Mouse (Mus musculus) cerebellum, adult 2 months (tissue): ENCODE results near the gene Ano4. TPM values are rescaled to one million over a fixed set of nuclear protein-coding genes. Genes with fewer than 3 reads are reported as not detected.

Experiments used
- DNase-seq, 2 experiments: peaks; one replicate each; pipeline ENCODE4 v3.0.0; 2021
- H3K27ac ChIP-seq: fragments of 200-500 bp; 2 replicates; pipeline ENCODE4 v1.5.1; 2012; ENCODE audit warnings: low read length, control low read depth, inconsistent platforms; ENCODE audit not compliant: insufficient read depth
- H3K27me3 ChIP-seq: fragments of 200-500 bp; 2 replicates; pipeline ENCODE4 v1.6.1; 2012; ENCODE audit warnings: inconsistent platforms, mild to moderate bottlenecking, low read length, moderate library complexity; ENCODE audit not compliant: control insufficient read depth, insufficient read depth
- H3K4me1 ChIP-seq: fragments of 200-500 bp; 2 replicates; pipeline ENCODE4 v1.6.1; 2011; ENCODE audit warnings: low read length; ENCODE audit not compliant: control insufficient read depth, insufficient read depth
- H3K4me3 ChIP-seq: fragments of 200-500 bp; replicated peaks from 2 replicates; pipeline ENCODE3; 2011; ENCODE audit warnings: mild to moderate bottlenecking, low read depth, low read length, control low read depth; ENCODE audit not compliant: insufficient read depth
- CTCF ChIP-seq: fragments of 200-500 bp; IDR thresholded peaks from 2 replicates; pipeline ENCODE4 v1.5.1; 2011; ENCODE audit warnings: low read depth, mild to moderate bottlenecking, control low read depth, low read length, moderate library complexity, borderline replicate concordance; ENCODE audit not compliant: insufficient read depth
- POLR2A ChIP-seq: fragments of 200-500 bp; IDR thresholded peaks from 2 replicates; pipeline ENCODE4 v1.6.1; 2011; ENCODE audit warnings: low read length, control low read depth, borderline replicate concordance; ENCODE audit not compliant: insufficient read depth
- WGBS: fragments of 180-500 bp; shearing (Covaris S2); methylation state at CpG from one replicate; pipeline ENCODE4 v1.1.7; 2018; 5-methylcytosine and 5-hydroxymethylcytosine counted together
- polyA plus RNA-seq: library from polyadenylated mRNA; depleted of rRNA; stranded (reverse); fragments of >200 nt; gene quantifications from 2 replicates; pipeline ENCODE4 v1.2.3, GENCODE M21; 2012; rRNA removed

Gene Ano4
- polyA plus RNA-seq, 1 experiment, result 17.9 TPM

GRCm38 (mm10) chr10:88968586-88968985, 376.0 kb downstream of the Ano4 start:
- TF ChIP-seq CTCF (no peak), POLR2A (no peak)
- Histone ChIP-seq H3K4me1 (no peaks in the 10 kb centered on the region), H3K4me3 (no peak overlapping the region), H3K27ac (no peak overlapping the region), H3K27me3 (no peaks in the 10 kb centered on the region)
- DNase-seq, result no peak
- WGBS, result 94% methylated on average over 5 of the region's 5 CpGs

GRCm38 (mm10) chr10:88960791-88961190, 383.8 kb downstream of the Ano4 start:
- 87% methylated on average over 5 of the region's 5 CpGs for WGBS
- no peak overlapping the region for H3K4me3 ChIP-seq
- TF ChIP-seq CTCF, result no peak
- TF ChIP-seq POLR2A, result no peak
- no peak for DNase-seq
- H3K27me3 ChIP-seq, result no peaks in the 10 kb centered on the region
- no peaks in the 10 kb centered on the region for H3K4me1 ChIP-seq
- H3K27ac ChIP-seq, result no peak overlapping the region

- Histone ChIP-seq H3K27ac (no peak overlapping the region), H3K27me3 (no peaks in the 10 kb centered on the region), H3K4me1 (no peaks in the 10 kb centered on the region), H3K4me3 (no peak overlapping the region)
- 86% methylated on average over 4 of the region's 4 CpGs for WGBS
- TF ChIP-seq CTCF (no peak), POLR2A (no peak)
- no peak for DNase-seq
Measured at GRCm38 (mm10) chr10:88950297-88950653, 394.3 kb downstream of the Ano4 start.

- no peak for TF ChIP-seq POLR2A
- no peak for TF ChIP-seq CTCF
- DNase-seq, result no peak
- no peak overlapping the region for H3K4me3 ChIP-seq
- 94% methylated on average over 12 of the region's 12 CpGs for WGBS
- no peaks in the 10 kb centered on the region for H3K27me3 ChIP-seq
- H3K27ac ChIP-seq, result no peak overlapping the region
- no peaks in the 10 kb centered on the region for H3K4me1 ChIP-seq
Measured at GRCm38 (mm10) chr10:88949649-88950296, 394.8 kb downstream of the Ano4 start.

Other genes with a start within 250 kb of the Ano4 start
- gene Gas2l3, start 99.2 kb upstream of the Ano4 start, polyA plus RNA-seq, result 1.5 and 1.9 TPM in 2 replicates
- 0.08 and 0.25 TPM in 2 replicates for gene Nr1h4, start 188.8 kb upstream of the Ano4 start, polyA plus RNA-seq